Mouse (Mus musculus): ENCODE measurements around the gene Cog2.

DNA sequence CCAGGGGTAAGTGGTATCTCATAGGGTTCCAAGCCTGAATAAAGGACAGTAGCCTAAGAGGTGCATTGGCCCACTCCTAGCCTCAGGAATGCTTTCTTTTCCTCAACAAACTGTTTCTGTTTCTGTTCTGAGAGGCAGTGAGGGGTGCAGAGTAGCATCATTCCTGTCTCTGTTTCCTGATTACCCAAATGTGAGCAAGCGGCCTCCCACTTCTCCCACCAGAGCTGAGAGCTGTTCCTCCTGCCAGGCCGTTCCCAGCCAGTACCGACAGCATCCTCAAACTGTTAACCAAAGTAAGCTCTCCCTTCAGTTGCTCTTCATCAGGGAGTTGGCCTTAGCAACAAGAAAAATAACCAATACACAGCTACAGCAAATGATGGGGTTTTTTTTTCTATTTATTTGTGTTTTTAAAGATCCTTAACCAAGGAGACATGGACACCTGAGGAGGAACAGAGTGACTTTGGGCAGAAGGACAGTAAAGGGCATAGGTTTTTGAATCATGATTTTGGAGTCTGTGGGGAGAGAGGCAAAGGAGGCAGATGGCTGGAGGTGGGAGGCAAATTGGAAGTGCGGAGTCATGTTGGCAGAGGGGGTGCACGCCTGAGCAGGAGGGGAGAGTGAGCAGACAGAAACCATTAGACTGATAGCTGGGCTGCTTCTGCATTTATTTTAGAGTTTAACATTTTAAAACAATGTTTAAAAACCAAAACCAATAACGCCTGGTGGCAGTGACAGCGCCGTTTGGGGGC lies 12.8 kb upstream of the Cog2 start:
- no peak for TF ChIP-seq EP300 (IDR thresholded peaks at IDR 0.05; ENCODE audit: low read depth in 1 of 2, low read length in 2 of 2)
- no peak for TF ChIP-seq CHD2 (IDR thresholded peaks at IDR 0.05; ENCODE audit: low read length)
- no peak for TF ChIP-seq USF1 (IDR thresholded peaks at IDR 0.05; ENCODE audit: low read depth, low read length)
- no peak for TF ChIP-seq JUND (IDR thresholded peaks at IDR 0.05; ENCODE audit: low read depth, low read length)
- no peak for TF ChIP-seq CTCF (IDR thresholded peaks at IDR 0.05 in 2 of 3, conservative IDR thresholded peaks at IDR 0.05 in 1 of 3; ENCODE audit: control insufficient read depth in 1 of 3, insufficient read depth in 1 of 3, low read depth in 2 of 3, low read length in 3 of 3, poor library complexity in 1 of 3, severe bottlenecking in 1 of 3)
- TF ChIP-seq ZNF384 (IDR thresholded peaks at IDR 0.05; ENCODE audit: low read depth, low read length) = no peak
- TF ChIP-seq USF2 (IDR thresholded peaks at IDR 0.05; ENCODE audit: borderline replicate concordance in 1 of 2, insufficient read depth in 1 of 2, low read depth in 1 of 2, low read length in 2 of 2) = no peak
- no peak for TF ChIP-seq HCFC1 (IDR thresholded peaks at IDR 0.05; ENCODE audit: low read depth, low read length)
- TF ChIP-seq MYC (IDR thresholded peaks at IDR 0.05; ENCODE audit: low read depth, low read length) = no peak
- TF ChIP-seq RCOR1 (IDR thresholded peaks at IDR 0.05; ENCODE audit: low read depth, low read length) = no peak
- TF ChIP-seq POLR2A (IDR thresholded peaks at IDR 0.05; ENCODE audit: control insufficient read depth in 1 of 2, insufficient read depth in 1 of 2, low read depth in 1 of 2, low read length in 2 of 2, poor library complexity in 1 of 2) = no peak
